Mouse (Mus musculus): ENCODE measurements around the gene Scube1.

- TF ChIP-seq CTCF (IDR thresholded peaks at IDR 0.05; ENCODE audit: borderline replicate concordance, control insufficient read depth, extremely low read depth, insufficient read depth, low read length, poor library complexity), result no peak
- no peak for TF ChIP-seq POLR2A (IDR thresholded peaks at IDR 0.05; ENCODE audit: control insufficient read depth, extremely low read depth, insufficient read depth, low read length, poor library complexity)
Measured at GRCm38 (mm10) chr15:83715582-83716228, 9.1 kb downstream of the Scube1 start.

All from thymus, adult 2 months (tissue).